Mouse (Mus musculus) liver, embryonic 15.5 days (tissue): ENCODE results near the gene Irf2. TPM values are rescaled to one million over a fixed set of nuclear protein-coding genes. Genes with fewer than 3 reads are reported as not detected.

Experiments
- ATAC-seq: fragments of 200-750 bp; cut with Nextera tagmentation; 2 replicates; pipeline ENCODE4 v1.8.0; 2017; ENCODE audit warnings: moderate number of reproducible peaks, mild to moderate bottlenecking, moderate library complexity; ENCODE audit not compliant: insufficient read depth
- H3K27ac ChIP-seq: fragments of 300-500 bp; sonication (generic); replicated peaks from 2 replicates; pipeline ENCODE4 v1.5.1; 2015; ENCODE audit warnings: mild to moderate bottlenecking, inconsistent platforms
- H3K27me3 ChIP-seq: fragments of 300-500 bp; sonication (generic); 2 replicates; pipeline ENCODE4 v1.6.1; 2015; ENCODE audit warnings: mild to moderate bottlenecking, inconsistent platforms
- H3K36me3 ChIP-seq: fragments of 300-500 bp; sonication (generic); replicated peaks from 2 replicates; pipeline ENCODE4 v1.6.1; 2015; ENCODE audit warnings: moderate library complexity, mild to moderate bottlenecking, inconsistent platforms
- H3K4me1 ChIP-seq: fragments of 300-500 bp; sonication (generic); replicated peaks from 2 replicates; pipeline ENCODE4 v1.6.1; 2015; ENCODE audit warnings: inconsistent platforms
- H3K4me2 ChIP-seq: fragments of 300-500 bp; sonication (generic); 2 replicates; pipeline ENCODE4 v1.6.1; 2015; ENCODE audit warnings: moderate library complexity, mild to moderate bottlenecking, inconsistent platforms
- H3K4me3 ChIP-seq: fragments of 300-500 bp; sonication (generic); replicated peaks from 2 replicates; pipeline ENCODE4 v1.5.1; 2015; ENCODE audit warnings: mild to moderate bottlenecking, inconsistent platforms
- H3K9ac ChIP-seq: fragments of 300-500 bp; sonication (generic); 2 replicates; pipeline ENCODE4 v1.6.1; 2015; ENCODE audit warnings: moderate library complexity, mild to moderate bottlenecking, inconsistent platforms
- H3K9me3 ChIP-seq: fragments of 300-500 bp; sonication (generic); replicated peaks from 2 replicates; pipeline ENCODE4 v1.6.1; 2016; ENCODE audit warnings: inconsistent platforms
- WGBS: fragments of 180-500 bp; shearing (Covaris S2); methylation state at CpG from one replicate; pipeline ENCODE4 v1.1.7; 2015; ENCODE audit warnings: mixed read lengths; ENCODE audit not compliant: insufficient replicate concordance; 5-methylcytosine and 5-hydroxymethylcytosine counted together
- polyA plus RNA-seq: library from polyadenylated mRNA; unstranded; fragments of >200 nt; fragmentation: Nextera tagmentation; extraction: Ambion mirVana; gene quantifications from 2 replicates; pipeline ENCODE4 v1.2.1, GENCODE M21; 2015

The Irf2 gene
- polyA plus RNA-seq, 1 experiment from 2014 or later, result 10.1 TPM

DNA sequence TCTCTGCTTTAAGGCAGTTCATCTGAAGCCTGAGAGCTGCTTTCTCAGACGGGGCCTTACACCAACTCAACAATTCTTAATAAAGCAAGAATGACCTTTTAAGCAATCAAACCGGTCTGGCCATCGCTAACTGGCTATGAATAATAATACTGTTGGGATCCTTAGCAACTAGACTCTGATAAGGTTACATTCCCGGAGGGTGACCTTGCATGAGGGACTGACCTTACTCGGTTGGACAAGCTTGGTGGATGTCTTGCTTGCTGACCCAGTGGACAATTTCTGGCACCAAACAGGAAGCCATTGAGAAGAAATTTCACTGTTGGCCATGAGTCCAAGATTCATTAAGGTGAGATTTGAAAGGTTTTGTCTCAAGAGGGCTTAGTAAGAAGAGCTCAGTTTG is 92.4 kb downstream of the Irf2 start:
- peaks cover 20% of the 10 kb centered on the region for H3K4me1 ChIP-seq
- H3K4me3 ChIP-seq, result no peak overlapping the region
- no peak overlapping the region for H3K9ac ChIP-seq
- 75% methylated on average over 5 of the region's 5 CpGs for WGBS
- 0 out of 2 replicates have a peak, but pooled peaks cover 4% of the 10 kb centered on the region for H3K36me3 ChIP-seq
- no peak for ATAC-seq
- H3K9me3 ChIP-seq, result no peaks in the 10 kb centered on the region
- H3K4me2 ChIP-seq, result no peak overlapping the region
- H3K27me3 ChIP-seq, result no peaks in the 10 kb centered on the region
- H3K27ac ChIP-seq, result no peak overlapping the region

DNA sequence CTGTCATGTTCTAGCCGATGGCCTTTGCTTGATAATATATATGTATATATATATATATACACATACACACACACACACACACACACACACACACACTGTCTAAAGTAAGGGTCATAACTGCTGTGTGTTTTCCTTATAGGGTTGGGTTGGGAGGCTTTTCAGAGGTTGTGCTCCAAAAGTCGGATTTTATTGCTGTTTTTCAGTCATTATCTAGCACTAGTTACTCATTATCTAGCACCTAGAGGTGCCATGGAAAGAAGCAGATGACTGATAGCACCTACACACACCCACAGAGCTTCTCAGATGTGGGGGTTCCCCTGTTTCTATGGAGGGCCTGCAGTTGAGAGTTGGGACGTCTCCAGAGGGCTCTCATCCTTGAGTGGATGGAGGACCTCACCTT is 92.9 kb downstream of the Irf2 start:
- WGBS, result 42% methylated on average over 3 of the region's 3 CpGs
- Histone ChIP-seq H3K4me1 (peaks cover 20% of the 10 kb centered on the region), H3K27me3 (no peaks in the 10 kb centered on the region), H3K27ac (no peak overlapping the region), H3K9ac (no peak overlapping the region), H3K4me2 (no peak overlapping the region), H3K9me3 (no peaks in the 10 kb centered on the region), H3K4me3 (no peak overlapping the region), H3K36me3 (0 out of 2 replicates have a peak, but pooled peaks cover 4% of the 10 kb centered on the region)
- ATAC-seq, result no peak

DNA sequence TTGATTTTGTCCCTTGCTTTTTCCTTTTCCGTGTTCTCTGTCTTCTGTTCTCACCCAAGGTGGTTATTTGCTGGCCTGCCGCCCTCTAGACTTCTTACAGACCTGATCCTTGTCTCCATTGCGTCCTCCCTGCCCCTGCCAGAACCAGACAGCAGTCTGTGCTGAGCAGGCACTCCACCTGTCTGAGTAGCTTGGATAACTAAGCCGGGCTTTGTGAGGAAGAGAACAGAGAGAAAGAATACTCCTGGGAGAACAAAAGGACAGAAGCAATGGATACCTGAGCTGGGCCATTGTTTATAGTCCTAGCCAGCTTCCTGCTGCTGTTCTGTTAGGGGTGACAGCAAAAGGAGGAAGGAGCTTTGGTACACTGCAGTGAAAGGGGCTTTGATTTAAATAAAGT is 94.2 kb downstream of the Irf2 start:
- no peak for ATAC-seq
- Histone ChIP-seq H3K4me2 (no peak overlapping the region), H3K9ac (no peak overlapping the region), H3K9me3 (no peaks in the 10 kb centered on the region), H3K27me3 (no peaks in the 10 kb centered on the region), H3K4me3 (no peak overlapping the region), H3K27ac (no peak overlapping the region), H3K36me3 (peaks cover 13% of the 10 kb centered on the region; the same call in 1 of the 2 replicates), H3K4me1 (peaks cover 17% of the 10 kb centered on the region)
- 73% methylated on average over 4 of the region's 4 CpGs for WGBS

DNA sequence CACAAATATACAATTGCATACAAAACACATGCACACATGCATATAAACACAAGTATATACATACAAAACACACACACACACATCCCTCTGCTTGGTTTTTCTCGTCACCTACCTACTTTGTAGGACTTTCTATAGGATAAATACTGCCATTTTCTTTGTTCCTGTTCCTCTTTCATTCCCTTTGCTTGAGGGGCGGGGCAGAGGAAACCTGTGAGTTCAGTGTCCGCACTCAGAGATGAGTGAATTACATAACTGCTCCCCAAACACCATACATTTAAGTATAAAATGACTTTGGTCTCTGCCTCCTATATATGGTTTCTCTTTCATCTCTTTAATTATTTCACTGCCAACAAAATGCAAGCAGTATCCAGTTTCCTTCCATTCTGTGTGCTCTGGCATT is 94.9 kb downstream of the Irf2 start:
- Histone ChIP-seq H3K4me2 (no peak overlapping the region), H3K9ac (no peak overlapping the region), H3K4me1 (peaks cover 11% of the 10 kb centered on the region; the same call in 1 of the 2 replicates), H3K9me3 (no peaks in the 10 kb centered on the region), H3K27me3 (no peaks in the 10 kb centered on the region), H3K4me3 (no peak overlapping the region), H3K27ac (no peak overlapping the region), H3K36me3 (peaks cover 19% of the 10 kb centered on the region; the same call in 1 of the 2 replicates)
- 60% methylated on average over 3 of the region's 3 CpGs for WGBS
- no peak for ATAC-seq

DNA sequence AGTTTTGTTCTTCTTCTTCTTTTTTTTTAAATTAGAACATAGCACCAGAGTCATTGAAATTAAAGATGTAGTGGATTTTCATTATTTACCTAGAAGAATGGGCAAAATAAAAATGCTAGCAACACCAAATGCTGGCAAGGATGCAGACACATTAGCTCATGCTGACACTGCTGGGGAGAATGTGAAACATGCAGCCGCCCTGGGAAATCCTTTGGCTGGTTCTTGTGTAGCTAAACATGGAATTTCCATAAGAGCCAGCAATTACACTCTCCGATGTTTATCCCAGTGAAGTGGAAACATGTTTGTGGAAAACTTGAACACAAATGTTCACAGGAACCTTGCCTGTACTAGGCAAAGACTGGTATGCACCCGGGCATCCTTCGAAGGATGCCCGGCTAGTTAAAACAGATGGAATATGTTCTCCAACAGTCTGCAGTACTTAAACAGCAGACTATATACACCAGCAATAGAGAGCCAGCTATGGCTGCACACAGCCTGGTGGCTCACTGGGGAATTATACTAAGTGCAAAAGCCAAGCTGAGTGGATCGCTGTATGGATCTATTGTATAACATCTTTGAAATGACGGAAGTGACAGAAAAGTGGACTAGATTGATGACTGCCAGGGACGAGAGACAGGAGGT is 96.6 kb downstream of the Irf2 start:
- 84% methylated on average over 8 of the region's 8 CpGs for WGBS
- ATAC-seq, result no peak
- peaks cover 34% of the 10 kb centered on the region; the same call in 1 of the 2 replicates for H3K36me3 ChIP-seq

DNA sequence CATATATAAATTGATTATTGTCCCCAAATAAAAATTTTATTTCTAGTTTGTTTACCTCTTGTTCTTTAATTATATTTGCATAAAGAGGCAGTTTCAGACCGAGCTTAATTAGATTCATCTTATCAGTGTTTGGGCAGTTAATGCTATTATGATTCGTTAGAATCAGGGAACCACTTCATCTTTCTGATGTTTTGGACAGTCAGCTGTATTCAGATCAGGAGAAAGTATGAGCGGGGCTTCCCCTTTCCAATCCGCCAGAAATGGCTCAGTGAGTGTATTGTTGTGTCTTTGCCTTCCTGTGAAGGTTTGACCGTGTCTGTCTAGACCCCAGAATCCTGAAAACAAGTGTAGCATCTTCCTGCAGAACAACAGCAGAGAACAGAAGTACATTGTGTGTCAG is 97.4 kb downstream of the Irf2 start:
- no peak overlapping the region for H3K4me3 ChIP-seq
- no peak overlapping the region for H3K4me2 ChIP-seq
- H3K27ac ChIP-seq, result no peak overlapping the region
- H3K36me3 ChIP-seq, result peaks cover 34% of the 10 kb centered on the region; the same call in 1 of the 2 replicates
- 51% methylated on average over 5 of the region's 5 CpGs for WGBS
- ATAC-seq, result no peak
- peaks cover 9% of the 10 kb centered on the region for H3K4me1 ChIP-seq
- H3K9me3 ChIP-seq, result no peaks in the 10 kb centered on the region
- no peaks in the 10 kb centered on the region for H3K27me3 ChIP-seq
- no peak overlapping the region for H3K9ac ChIP-seq

More for the DNA sequence above, 96.6 kb downstream of the Irf2 start:
- Histone ChIP-seq H3K27me3 (no peaks in the 10 kb centered on the region), H3K9me3 (no peaks in the 10 kb centered on the region), H3K9ac (no peak overlapping the region), H3K4me1 (peaks cover 8% of the 10 kb centered on the region; the same call in 1 of the 2 replicates), H3K27ac (no peak overlapping the region), H3K4me3 (no peak overlapping the region), H3K4me2 (no peak overlapping the region)

DNA sequence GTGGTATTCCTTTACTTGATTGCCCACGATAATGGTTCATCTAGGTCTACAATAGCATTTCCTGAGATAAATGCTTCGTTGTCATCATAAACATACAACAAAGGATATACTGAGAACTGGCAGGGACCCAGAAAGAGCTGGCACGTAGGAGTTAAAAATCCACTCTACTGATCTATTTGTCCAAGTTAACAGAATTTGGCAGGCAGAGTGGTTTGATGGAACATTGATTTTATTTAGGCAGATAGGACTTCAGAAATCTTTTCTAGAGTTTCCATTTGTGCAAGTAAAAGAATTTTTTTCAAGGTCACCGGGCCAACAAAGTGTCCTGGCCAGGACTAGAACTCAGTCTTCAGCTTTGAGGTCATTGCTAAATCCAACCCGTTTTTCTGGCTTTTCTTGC is 98.5 kb downstream of the Irf2 start:
- Histone ChIP-seq H3K9ac (no peak overlapping the region), H3K27me3 (no peaks in the 10 kb centered on the region), H3K36me3 (peaks cover 34% of the 10 kb centered on the region; the same call in 1 of the 2 replicates), H3K4me1 (peaks cover 14% of the 10 kb centered on the region), H3K4me2 (no peak overlapping the region), H3K4me3 (no peak overlapping the region), H3K27ac (no peak overlapping the region), H3K9me3 (no peaks in the 10 kb centered on the region)
- WGBS, result 71% methylated on average over 5 of the region's 5 CpGs
- no peak for ATAC-seq

DNA sequence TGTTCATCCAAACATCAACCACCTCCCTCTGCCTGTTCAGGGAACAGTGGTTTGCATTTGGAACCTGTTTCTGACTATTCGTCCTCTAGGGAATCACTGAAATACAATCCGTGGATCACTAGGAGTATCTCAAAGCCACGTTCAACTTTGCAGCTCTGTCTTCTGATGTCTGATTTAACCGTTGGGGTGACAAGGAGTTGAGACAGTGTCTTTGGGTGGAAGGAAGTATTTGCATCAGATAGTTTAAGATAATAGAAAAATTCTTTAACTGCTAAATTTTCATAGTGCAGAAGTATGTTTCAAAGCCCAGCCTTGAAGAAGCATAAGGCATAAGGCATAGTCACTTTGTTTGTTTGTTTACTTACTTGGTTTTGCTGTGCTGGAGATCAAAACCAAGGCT is 100.9 kb downstream of the Irf2 start:
- Histone ChIP-seq H3K27me3 (no peaks in the 10 kb centered on the region), H3K36me3 (peaks cover 34% of the 10 kb centered on the region; the same call in 1 of the 2 replicates), H3K9me3 (no peaks in the 10 kb centered on the region), H3K9ac (no peak overlapping the region), H3K4me3 (no peak overlapping the region), H3K4me1 (peaks cover 34% of the 10 kb centered on the region), H3K27ac (no peak overlapping the region), H3K4me2 (no peak overlapping the region)
- no peak for ATAC-seq
- 48% methylated on average over 4 of the region's 4 CpGs for WGBS

DNA sequence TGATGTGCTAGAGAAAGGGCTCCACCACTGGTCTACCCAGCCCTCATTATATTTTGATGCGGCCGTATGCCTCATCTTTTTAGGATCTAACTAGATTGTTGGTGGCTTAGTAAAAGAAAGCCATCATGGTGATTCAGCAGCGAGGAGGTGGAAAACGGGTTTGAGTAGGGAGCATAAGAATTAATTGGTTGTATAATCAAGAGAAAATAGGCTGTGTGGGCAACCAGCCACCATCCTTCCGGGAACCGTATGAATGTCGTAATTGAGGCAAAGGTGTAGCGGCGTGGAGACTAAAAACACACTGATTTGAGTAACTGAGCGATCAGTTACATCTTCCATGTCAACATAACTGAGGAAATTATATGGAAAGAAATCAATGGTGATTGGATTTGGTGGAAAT is 101.3 kb downstream of the Irf2 start:
- WGBS, result 83% methylated on average over 10 of the region's 10 CpGs
- no peak overlapping the region for H3K4me3 ChIP-seq
- no peak overlapping the region for H3K27ac ChIP-seq
- no peak overlapping the region for H3K9ac ChIP-seq
- peaks cover 36% of the 10 kb centered on the region for H3K4me1 ChIP-seq
- no peak overlapping the region for H3K4me2 ChIP-seq
- no peaks in the 10 kb centered on the region for H3K27me3 ChIP-seq
- peaks cover 38% of the 10 kb centered on the region; the same call in 1 of the 2 replicates for H3K36me3 ChIP-seq
- H3K9me3 ChIP-seq, result no peaks in the 10 kb centered on the region
- ATAC-seq, result no peak

DNA sequence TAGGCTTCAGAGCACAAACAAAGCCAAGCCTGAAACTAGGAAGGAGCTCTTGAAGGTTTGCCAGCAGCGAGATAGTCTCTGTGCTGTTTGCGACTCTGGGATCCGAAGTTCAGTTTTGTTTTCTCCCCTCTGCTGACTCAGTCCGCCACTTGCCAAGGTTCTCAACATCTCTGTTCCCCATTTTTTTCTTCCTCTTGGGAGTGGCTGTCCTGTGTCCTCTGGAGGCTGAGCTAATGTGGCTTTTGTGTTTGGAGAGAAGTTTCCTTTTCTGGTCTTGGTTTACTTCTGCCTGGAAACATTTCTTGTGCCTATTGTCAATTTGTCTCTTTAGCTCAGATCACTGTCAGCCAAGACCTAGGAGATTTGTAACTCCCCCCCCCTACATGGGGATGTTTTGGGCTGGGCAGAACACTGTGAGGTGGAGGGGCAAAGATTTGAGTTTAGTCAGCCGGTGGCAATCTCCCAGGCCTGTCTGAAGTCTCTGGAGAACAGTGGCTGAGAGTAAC is 103.2 kb downstream of the Irf2 start:
- no peak overlapping the region for H3K4me3 ChIP-seq
- peak overlapping the region; percentile 5; the same call in 1 of the 2 replicates for H3K9ac ChIP-seq
- H3K9me3 ChIP-seq, result no peaks in the 10 kb centered on the region
- WGBS, result 22% methylated on average over 5 of the region's 5 CpGs
- peaks cover 46% of the 10 kb centered on the region; the same call in 1 of the 2 replicates for H3K36me3 ChIP-seq
- H3K27ac ChIP-seq, result peak overlapping the region; percentile 63
- H3K27me3 ChIP-seq, result no peaks in the 10 kb centered on the region
- ATAC-seq, result no peak
- peak overlapping the region; percentile 10; the same call in 1 of the 2 replicates for H3K4me2 ChIP-seq
- H3K4me1 ChIP-seq, result peaks cover 37% of the 10 kb centered on the region

DNA sequence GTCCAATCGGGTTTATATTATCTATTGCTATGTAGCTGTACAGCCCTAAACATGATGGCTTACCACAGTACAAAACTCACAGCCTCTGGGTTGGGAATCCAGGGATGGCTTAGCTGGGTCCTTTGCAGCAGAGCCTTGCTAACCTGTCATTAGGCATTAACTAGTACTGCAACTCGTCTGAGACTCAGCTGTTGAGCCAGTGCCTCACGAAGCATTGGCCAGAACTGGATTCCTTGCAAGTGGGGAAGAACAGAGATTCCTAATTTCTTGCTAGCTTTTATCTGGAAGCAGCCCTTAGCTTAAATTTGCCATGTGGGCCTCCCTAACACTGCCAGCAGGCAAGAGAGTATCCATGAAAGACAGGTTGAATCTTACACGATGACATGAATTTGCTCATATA is 104.3 kb downstream of the Irf2 start:
- ATAC-seq, result no peak
- 66% methylated on average over 4 of the region's 4 CpGs for WGBS
- Histone ChIP-seq H3K4me3 (no peak overlapping the region), H3K9me3 (no peaks in the 10 kb centered on the region), H3K27ac (peak overlapping the region; percentile 75), H3K27me3 (no peaks in the 10 kb centered on the region), H3K36me3 (peaks cover 40% of the 10 kb centered on the region; the same call in 1 of the 2 replicates), H3K9ac (no peak overlapping the region), H3K4me1 (peaks cover 41% of the 10 kb centered on the region), H3K4me2 (no peak overlapping the region)
